Mouse (Mus musculus) E14TG2a.4 (cell line): ENCODE results near the gene Timp2.

ENCODE experiments used
- CTCF ChIP-seq: conservative IDR thresholded peaks from 2 replicates; pipeline ENCODE4 v1.5.1; 2014; ENCODE audit warnings: low read length
- NANOG ChIP-seq: IDR thresholded peaks from 2 replicates; pipeline ENCODE4 v1.6.1; 2014; ENCODE audit warnings: borderline replicate concordance, low read length, mixed read lengths
- POU5F1 ChIP-seq: IDR thresholded peaks from 2 replicates; pipeline ENCODE4 v1.6.1; 2014; ENCODE audit warnings: low read length, borderline replicate concordance

DNA sequence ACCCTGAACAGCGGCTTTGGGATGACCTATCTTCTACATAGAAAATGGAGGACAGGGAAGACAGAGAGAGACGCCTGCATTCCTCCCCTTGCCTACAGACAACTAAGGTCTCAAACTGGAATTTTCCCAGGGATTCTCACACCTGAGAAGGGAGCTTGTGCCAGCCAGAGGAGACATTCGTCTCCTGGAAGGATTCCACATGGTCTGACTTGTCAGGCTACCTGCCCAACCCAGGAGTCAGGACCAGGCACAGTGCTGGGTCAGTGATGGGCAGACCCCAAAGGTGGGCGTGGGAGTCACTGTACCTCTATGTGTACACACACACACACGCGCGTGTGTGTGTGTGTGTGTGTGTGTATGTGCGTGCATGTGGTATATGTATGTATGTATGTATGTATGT lies 49.8 kb upstream of the Timp2 start:
- TF ChIP-seq CTCF: no peak
- no peak for TF ChIP-seq NANOG
- no peak for TF ChIP-seq POU5F1
